Mouse (Mus musculus) CH12.LX (cell line): ENCODE data around the gene Prss2. TPM values are rescaled to one million over a fixed set of nuclear protein-coding genes. Genes with fewer than 3 reads are reported as not detected.

Experiments used
- DNase-seq: peaks from one replicate; pipeline ENCODE4 v3.0.0-alpha.2; 2013; ENCODE audit errors: extremely low read depth
- H3K27ac ChIP-seq: 2 replicates; pipeline ENCODE4 v1.5.1; 2012; ENCODE audit warnings: low read depth, mild to moderate bottlenecking, control low read depth, moderate library complexity; ENCODE audit not compliant: insufficient read depth
- H3K27me3 ChIP-seq: replicated peaks from 2 replicates; pipeline ENCODE3; 2012; ENCODE audit warnings: inconsistent platforms
- H3K36me3 ChIP-seq, 2 experiments: replicated peaks in 1 of 2; 2 replicates each; pipeline versions ENCODE3 to v1.6.1; 2012; ENCODE audit warnings: inconsistent platforms in 1 of 2, low read length in 1 of 2, mild to moderate bottlenecking in 1 of 2, mixed read lengths in 1 of 2, moderate library complexity in 1 of 2; ENCODE audit not compliant: control insufficient read depth in 1 of 2, insufficient read depth in 1 of 2
- H3K4me1 ChIP-seq, 2 experiments: 2 replicates each; pipeline ENCODE4 v1.6.1; 2012; ENCODE audit warnings: inconsistent platforms in 1 of 2, moderate library complexity in 1 of 2; ENCODE audit not compliant: insufficient read depth in 2 of 2, control insufficient read depth in 1 of 2
- H3K4me2 ChIP-seq: 2 replicates; pipeline ENCODE4 v1.6.1; 2012; ENCODE audit warnings: low read depth, mild to moderate bottlenecking, control low read depth; ENCODE audit not compliant: poor library complexity, insufficient read depth, severe bottlenecking
- H3K4me3 ChIP-seq, 3 experiments: fragments of 150-350 bp in 1 of 3; sonication (generic) in 1 of 3; replicated peaks in 1 of 3; 2 replicates each; pipeline versions ENCODE3 to v1.5.1; 2011 to 2012; ENCODE audit warnings: low read depth in 2 of 3, low read length in 2 of 3, mild to moderate bottlenecking in 2 of 3, moderate library complexity in 2 of 3, control low read depth in 1 of 3, improper control_type of control experiment in 1 of 3, inconsistent platforms in 1 of 3, mixed read lengths in 1 of 3; ENCODE audit not compliant: poor library complexity in 1 of 3
- H3K79me2 ChIP-seq: replicated peaks from 2 replicates; pipeline ENCODE4 v1.6.1; 2012; ENCODE audit warnings: mild to moderate bottlenecking, moderate library complexity; ENCODE audit not compliant: control insufficient read depth, poor library complexity, insufficient read depth, severe bottlenecking; ENCODE audit errors: extremely low read depth
- H3K9ac ChIP-seq: 2 replicates; pipeline ENCODE4 v1.6.1; 2012; ENCODE audit warnings: low read depth, mild to moderate bottlenecking, control low read depth, moderate library complexity; ENCODE audit not compliant: insufficient read depth
- H3K9me3 ChIP-seq: replicated peaks from 2 replicates; pipeline ENCODE3; 2012; ENCODE audit warnings: low read length, inconsistent platforms, mixed read lengths
- BHLHE40 ChIP-seq: IDR thresholded peaks from 2 replicates; pipeline ENCODE4 v1.6.1; 2011; ENCODE audit warnings: mild to moderate bottlenecking, low read depth, low read length, improper control_type of control experiment
- CHD1 ChIP-seq: IDR thresholded peaks from 2 replicates; pipeline ENCODE4 v1.6.1; 2012; ENCODE audit warnings: low read depth, low read length, improper control_type of control experiment, inconsistent platforms
- E2F4 ChIP-seq: IDR thresholded peaks from 2 replicates; pipeline ENCODE4 v1.6.1; 2011; ENCODE audit warnings: low read depth, low read length, improper control_type of control experiment; ENCODE audit not compliant: insufficient replicate concordance
- ELF1 ChIP-seq: IDR thresholded peaks from 2 replicates; pipeline ENCODE4 v1.6.1; 2014; ENCODE audit warnings: low read depth, mild to moderate bottlenecking, inconsistent platforms, low read length, improper control_type of control experiment
- EP300 ChIP-seq: IDR thresholded peaks from 2 replicates; pipeline ENCODE4 v1.6.1; 2011; ENCODE audit warnings: low read length, improper control_type of control experiment
- HCFC1 ChIP-seq: IDR thresholded peaks from 2 replicates; pipeline ENCODE4 v1.6.1; 2012; ENCODE audit warnings: low read depth, mild to moderate bottlenecking, inconsistent platforms, low read length, improper control_type of control experiment
- IRF4 ChIP-seq: IDR thresholded peaks from 2 replicates; pipeline ENCODE4 v1.6.1; 2014; ENCODE audit warnings: low read depth, mild to moderate bottlenecking, inconsistent platforms, low read length, improper control_type of control experiment
- MAX ChIP-seq: IDR thresholded peaks from 2 replicates; pipeline ENCODE4 v1.6.1; 2011; ENCODE audit warnings: low read length, improper control_type of control experiment
- MEF2A ChIP-seq: IDR thresholded peaks from 2 replicates; pipeline ENCODE4 v1.6.1; 2014; ENCODE audit warnings: low read depth, mild to moderate bottlenecking, inconsistent platforms, low read length, improper control_type of control experiment, borderline replicate concordance
- MYC ChIP-seq: IDR thresholded peaks from 2 replicates; pipeline ENCODE4 v1.6.1; 2011; ENCODE audit warnings: low read depth, mild to moderate bottlenecking, improper control_type of control experiment, low read length
- NELFE ChIP-seq: IDR thresholded peaks from 2 replicates; pipeline ENCODE4 v1.6.1; 2011; ENCODE audit warnings: low read depth, low read length, improper control_type of control experiment
- PAX5 ChIP-seq: IDR thresholded peaks from 2 replicates; pipeline ENCODE4 v1.6.1; 2012; ENCODE audit warnings: low read length, inconsistent platforms, mixed read lengths
- POLR2A ChIP-seq: IDR thresholded peaks from 2 replicates; pipeline ENCODE4 v1.6.1; 2011; ENCODE audit warnings: low read depth, mild to moderate bottlenecking, improper control_type of control experiment, low read length
- RAD21 ChIP-seq: IDR thresholded peaks from 2 replicates; pipeline ENCODE4 v1.6.1; 2011; ENCODE audit warnings: low read depth, mild to moderate bottlenecking, low read length, improper control_type of control experiment, moderate library complexity
- TBP ChIP-seq: conservative IDR thresholded peaks from 2 replicates; pipeline ENCODE4 v1.6.1; 2011; ENCODE audit warnings: low read depth, low read length, improper control_type of control experiment
- UBTF ChIP-seq: IDR thresholded peaks from 2 replicates; pipeline ENCODE4 v1.6.1; 2012; ENCODE audit warnings: low read depth, mild to moderate bottlenecking, inconsistent platforms, low read length, improper control_type of control experiment, moderate library complexity
- ZMIZ1 ChIP-seq: IDR thresholded peaks from 2 replicates; pipeline ENCODE4 v1.6.1; 2012; ENCODE audit warnings: low read depth, mild to moderate bottlenecking, inconsistent platforms, low read length, improper control_type of control experiment
- dilution Hi-C: fragments of 300-500 bp; cut with MboI; formaldehyde crosslinking; loops from 2 replicates; pipeline ENCODE4 v1.14.3; 2020; ENCODE audit warnings: low sequenced_read_pairs; ENCODE audit not compliant: extremely low pct_unique_long_range_greater_than_20kb, extremely low pct_ligation_motif_present
- in situ Hi-C: fragments of 300-500 bp; cut with MboI; formaldehyde crosslinking; loops from 3 replicates; pipeline ENCODE4 v1.14.3; 2019; ENCODE audit warnings: low sequenced_read_pairs, low pct_ligation_motif_present, low pct_unique_long_range_greater_than_20kb, mixed read lengths
- polyA plus RNA-seq: library from polyadenylated mRNA; unstranded; fragments of >175 nt; gene quantifications from 2 replicates; pipeline ENCODE4 v1.2.1, GENCODE M21; 2012; ENCODE audit warnings: low read depth; ENCODE audit not compliant: insufficient read length
- total RNA-seq, 2 experiments: library from RNA; depleted of rRNA; stranded (reverse); fragments of 300-350 nt in 1 of 2; fragments of >200 nt in 1 of 2; gene quantifications; 2 replicates each; pipeline ENCODE4 v1.2.3; 2012 to 2014

Prss2 gene
- total and polyA plus RNA-seq, 3 experiments = not detected

GRCm38 (mm10) chr6:41543411-41544050, 21.9 kb downstream of the Prss2 start:
- no peak overlapping the region for H3K27ac ChIP-seq
- H3K4me1 ChIP-seq = no peaks in the 10 kb centered on the region
- in situ Hi-C loops = no loop called here
- H3K4me3 ChIP-seq = no peak overlapping the region
- dilution Hi-C loops = no loop called here
- H3K4me2 ChIP-seq = no peak overlapping the region
- TF ChIP-seq MAX (no peak), HCFC1 (no peak), MYC (no peak), ZMIZ1 (no peak), IRF4 (no peak), ELF1 (no peak), CHD1 (no peak), POLR2A (no peak), BHLHE40 (no peak), NELFE (no peak), MEF2A (no peak), UBTF (no peak), E2F4 (no peak), PAX5 (no peak), TBP (no peak)
- H3K79me2 ChIP-seq = no peaks in the 10 kb centered on the region
- no peaks in the 10 kb centered on the region for H3K36me3 ChIP-seq
- DNase-seq = no peak
- no peak overlapping the region for H3K9ac ChIP-seq
- no peaks in the 10 kb centered on the region for H3K27me3 ChIP-seq
- H3K9me3 ChIP-seq = no peaks in the 10 kb centered on the region

- H3K9me3 ChIP-seq = no peaks in the 10 kb centered on the region
- no peak overlapping the region for H3K9ac ChIP-seq
- no peaks in the 10 kb centered on the region for H3K79me2 ChIP-seq
- H3K4me3 ChIP-seq = no peak overlapping the region
- dilution Hi-C loops (no loop called here), in situ Hi-C loops (no loop called here)
- DNase-seq = no peak
- TF ChIP-seq RAD21 (no peak), IRF4 (no peak), E2F4 (no peak), EP300 (no peak), BHLHE40 (no peak), HCFC1 (no peak)
- H3K4me2 ChIP-seq = no peak overlapping the region
- no peaks in the 10 kb centered on the region for H3K27me3 ChIP-seq
- no peaks in the 10 kb centered on the region for H3K36me3 ChIP-seq
- no peak overlapping the region for H3K27ac ChIP-seq
- H3K4me1 ChIP-seq = no peaks in the 10 kb centered on the region
These were observed 22.9 kb downstream of the Prss2 start for GRCm38 (mm10) chr6:41544381-41544924.
